Mouse (Mus musculus) layer of hippocampus, postnatal 36 days (tissue): Measurements from ENCODE around the gene Fam166a. TPM values are rescaled to one million over a fixed set of nuclear protein-coding genes. Genes with fewer than 3 reads are reported as not detected.

Source experiments
- DNase-seq, 2 experiments: peaks; one replicate each; pipeline ENCODE4 v3.0.0; 2022
- total RNA-seq, 2 experiments: library from RNA; stranded (reverse); gene quantifications; 2 replicates each; pipeline ENCODE4 v1.2.3; 2021

Fam166a gene
- total RNA-seq, 2 experiments from 2014 or later: not detected

DNA sequence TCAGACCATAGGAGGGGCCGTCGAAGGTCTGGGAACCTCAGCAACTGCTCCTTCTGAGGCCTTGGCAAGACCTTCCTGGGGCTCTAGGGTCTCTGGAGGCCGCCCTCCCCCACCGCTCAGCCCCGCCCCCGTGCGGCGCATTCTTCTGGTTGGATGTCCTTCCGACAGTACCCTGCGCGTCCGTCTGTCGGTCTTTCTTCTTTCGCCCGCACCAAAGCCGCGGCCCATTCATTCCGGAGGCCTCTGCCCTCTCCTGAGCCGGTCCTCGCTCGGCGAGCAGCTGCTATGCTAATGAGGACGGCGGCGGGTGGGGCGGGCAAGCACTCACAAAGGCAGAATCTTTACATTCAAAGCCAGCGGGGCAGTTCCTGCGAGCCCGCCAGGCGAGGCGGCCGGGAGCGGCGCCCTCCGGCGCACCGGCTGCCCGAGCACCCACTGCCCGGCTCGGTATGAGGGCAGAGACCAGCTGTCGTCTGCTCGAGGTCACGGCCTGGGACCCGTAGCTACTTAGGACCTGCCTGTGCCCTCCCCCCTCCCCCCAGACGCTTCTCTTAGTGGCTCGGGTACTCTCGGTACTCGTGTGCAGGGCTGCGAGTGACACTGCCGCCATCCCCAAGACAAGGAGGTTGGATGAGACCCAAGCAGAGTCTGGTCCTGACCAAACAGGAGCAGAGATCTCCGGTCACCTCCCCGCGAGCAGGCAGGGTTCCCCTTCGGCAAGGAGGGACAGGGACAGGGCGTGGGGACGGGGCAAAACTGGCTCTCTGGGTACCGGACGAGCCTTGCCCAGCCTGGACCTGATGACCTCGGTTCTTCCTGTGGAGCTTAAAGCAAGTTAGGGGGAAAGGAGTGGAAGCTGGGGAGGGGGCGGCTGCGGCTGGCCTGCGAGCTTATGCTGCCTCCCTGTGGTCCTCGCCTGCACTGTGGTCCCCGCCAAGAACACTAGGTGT is 32.6 kb upstream of the Fam166a start:
- DNase-seq: no peak

DNA sequence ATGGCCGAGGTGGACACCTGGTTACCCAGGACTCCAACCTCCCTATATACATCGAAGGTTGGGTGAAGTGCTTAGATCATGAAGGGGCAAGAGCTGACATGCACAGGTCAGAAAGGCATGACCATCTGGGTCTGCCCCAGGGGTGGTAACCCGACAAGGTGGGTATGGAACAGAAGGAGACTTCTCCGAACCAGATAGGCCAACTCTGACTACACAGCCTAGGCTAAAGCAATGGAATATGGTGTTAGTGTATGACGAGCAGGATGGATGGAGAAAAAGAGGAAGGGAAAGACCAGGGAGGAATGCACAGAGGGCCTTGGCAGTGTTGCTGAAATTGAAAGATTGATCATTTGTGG is 32.0 kb upstream of the Fam166a start:
- no peak for DNase-seq

DNA sequence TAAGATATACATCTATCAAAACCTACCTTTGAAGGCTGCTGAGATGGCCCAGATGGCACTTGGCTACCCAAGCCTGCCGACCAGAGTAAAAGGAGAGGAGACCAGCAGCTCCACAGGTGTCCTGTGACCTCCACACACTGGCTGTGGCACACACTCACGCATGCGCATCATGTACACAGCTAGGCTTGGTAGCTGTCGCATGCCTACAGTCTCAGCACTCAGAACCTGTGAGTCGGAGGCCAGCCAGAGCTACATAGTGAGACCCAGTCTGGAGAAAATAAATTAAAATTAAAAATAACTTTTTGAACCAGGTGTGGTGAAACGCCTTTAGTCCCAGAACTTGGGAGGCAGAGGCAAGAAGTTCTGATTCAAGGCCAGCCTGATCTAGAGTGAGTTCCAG is 30.7 kb upstream of the Fam166a start:
- no peak for DNase-seq

DNA sequence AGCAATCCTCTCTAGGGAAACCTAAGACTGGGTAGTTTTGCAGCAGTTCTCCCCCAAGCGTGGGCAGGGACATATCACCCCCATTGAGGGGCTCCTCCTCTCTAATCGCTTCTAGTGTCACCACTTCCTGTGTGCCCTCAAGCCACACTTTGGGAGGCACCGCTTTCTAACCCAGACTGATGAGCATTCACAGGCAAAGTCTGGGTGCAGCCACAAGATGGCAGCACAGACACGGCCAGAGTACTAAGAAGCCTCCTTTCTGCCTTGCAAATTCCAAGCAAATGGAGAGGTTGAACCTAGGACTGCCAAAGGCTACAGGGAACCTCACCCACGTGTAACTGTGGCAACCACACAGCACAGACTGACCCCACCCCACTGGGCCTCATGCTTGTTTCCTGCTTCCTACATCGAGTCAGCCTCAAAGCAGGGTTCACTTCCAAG is 25.2 kb upstream of the Fam166a start:
- DNase-seq: peak; percentile 78 to 81

DNA sequence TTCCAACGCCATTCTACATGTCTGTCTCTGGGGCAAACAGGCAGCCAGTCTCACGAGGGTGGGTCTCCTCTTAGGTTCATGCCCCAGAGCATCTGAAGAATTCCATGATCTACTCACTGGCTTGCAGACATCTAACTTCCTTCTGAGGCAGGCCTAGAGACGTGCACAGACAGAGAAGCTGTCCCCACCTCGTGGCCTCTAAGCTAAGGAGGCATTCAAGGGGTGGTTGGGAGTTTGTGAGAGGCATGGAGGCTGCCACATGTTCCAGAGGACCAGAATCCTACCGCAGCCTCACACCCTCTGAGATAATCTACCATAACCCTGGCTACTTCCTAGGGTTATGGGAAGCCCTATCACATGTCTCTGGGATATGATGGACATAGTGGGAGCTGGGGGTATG is 24.5 kb upstream of the Fam166a start:
- no peak for DNase-seq

DNA sequence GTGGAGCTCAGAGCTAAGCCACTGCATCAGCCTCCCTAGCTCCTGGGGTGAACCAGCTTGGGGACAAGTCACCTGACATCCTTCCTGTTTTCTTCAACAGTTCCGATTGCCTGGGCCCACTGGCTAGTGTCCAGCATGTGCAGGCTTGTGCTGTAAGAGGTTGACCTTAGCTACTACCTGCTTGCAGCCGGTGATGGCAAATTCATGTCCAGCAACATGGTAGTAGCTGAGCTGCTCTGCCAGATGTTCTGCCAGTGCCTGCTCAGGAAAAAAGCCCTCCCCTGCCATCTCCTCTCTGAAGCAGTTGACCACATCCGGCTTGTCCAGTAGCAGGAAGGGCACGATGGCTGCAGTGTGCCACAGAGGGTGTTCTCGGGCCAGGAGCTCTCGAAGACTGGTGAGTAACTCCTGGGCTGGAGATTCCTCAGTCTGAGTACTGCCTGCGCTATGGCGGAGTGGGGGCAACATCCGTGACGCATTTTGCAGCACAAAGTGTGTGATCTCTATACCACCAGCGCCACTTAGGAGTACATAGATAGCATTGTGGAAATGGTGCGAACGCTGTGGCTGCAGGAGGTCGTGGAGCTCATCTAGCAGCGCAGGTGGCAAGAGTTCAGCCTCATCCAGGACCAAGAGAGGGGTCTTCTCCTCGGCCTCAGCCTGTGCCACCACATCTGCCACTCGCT is 23.9 kb upstream of the Fam166a start:
- no peak for DNase-seq

DNA sequence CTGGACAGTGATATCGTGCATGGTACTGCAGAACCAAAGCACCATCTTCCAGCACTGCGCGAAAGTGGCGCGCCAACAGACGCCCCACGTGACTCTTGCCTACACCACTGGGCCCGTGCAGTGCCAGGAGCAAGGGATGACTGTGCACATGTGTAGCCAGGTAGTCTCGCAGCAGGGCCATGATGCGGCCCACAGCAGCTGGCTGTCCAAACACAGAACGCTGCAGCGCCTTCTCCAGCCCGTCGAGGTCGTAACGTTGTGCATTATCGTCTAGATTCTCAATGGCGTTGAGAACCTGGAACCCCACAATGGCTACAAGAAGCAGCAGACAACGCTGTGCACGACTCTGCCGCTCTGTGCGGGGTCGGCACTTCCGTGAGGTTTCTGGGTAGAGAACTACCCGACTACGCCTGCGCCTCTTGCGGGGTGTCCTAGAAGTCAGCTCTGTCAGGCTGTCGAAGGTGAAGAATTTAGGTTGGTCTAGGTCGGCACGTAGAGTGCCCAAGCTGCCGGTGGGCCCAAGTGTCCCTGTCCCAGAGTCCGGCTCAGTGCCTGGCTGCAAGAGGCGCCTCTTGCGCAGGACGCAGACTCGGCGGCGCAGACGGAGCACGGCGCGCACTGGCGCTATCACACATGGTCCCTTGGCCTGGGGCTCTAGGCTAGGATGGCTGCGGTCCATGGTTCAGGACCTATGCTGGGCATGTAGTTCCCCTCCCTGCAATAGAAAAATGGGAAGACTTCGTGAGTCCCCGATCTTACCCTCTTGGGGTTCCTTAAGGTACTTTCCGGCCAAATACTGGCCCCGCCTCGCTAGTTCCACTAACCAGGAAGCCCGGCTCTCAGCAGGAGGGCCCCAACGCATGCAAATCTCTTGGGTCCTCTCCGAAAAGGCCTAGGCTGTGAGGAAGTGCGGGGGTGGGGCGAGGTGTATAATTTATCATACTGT is 23.1 kb upstream of the Fam166a start:
- DNase-seq: no peak

DNA sequence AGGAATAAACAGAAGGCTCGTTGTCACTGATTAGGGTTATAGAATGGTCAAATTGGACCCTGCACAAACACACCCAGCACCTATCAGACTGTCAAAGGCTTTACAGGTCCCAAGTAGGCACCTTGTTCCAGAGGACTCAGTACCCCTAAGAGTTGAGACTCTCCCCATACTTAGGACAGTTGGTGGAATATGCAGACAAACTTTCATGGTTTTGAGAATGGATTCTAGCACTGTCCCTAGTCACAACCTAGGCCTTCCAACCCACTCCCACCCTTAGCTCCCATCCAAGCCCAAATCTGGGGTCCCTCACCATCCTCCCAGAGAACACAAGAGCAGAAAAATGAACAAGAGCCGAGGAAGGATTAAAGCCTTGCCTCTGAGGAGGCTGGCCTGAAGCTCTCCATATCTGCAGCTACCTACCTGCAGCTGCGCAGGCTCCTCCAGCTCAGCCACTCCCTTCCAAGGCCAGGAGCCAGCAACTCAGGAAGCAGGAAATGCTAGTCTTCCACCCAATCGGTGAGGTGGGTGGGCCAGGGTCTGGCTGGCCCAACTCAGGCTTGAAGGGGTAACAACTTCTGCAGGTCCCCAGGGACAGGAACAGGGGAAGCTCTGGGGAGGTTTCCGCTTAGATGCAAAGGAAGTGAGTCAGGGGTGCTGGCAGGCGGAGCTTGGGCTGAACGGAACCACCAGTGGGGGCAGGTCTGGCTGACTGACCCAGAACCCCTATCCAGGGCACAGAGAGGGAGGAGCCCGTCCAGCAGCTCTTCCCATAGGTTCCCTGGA is 22.2 kb upstream of the Fam166a start, which contains the start of gene Tor4a:
Tor4a (minus strand) TSS at position 715 of the 783 bp plus-strand sequence.
- no peak for DNase-seq

DNA sequence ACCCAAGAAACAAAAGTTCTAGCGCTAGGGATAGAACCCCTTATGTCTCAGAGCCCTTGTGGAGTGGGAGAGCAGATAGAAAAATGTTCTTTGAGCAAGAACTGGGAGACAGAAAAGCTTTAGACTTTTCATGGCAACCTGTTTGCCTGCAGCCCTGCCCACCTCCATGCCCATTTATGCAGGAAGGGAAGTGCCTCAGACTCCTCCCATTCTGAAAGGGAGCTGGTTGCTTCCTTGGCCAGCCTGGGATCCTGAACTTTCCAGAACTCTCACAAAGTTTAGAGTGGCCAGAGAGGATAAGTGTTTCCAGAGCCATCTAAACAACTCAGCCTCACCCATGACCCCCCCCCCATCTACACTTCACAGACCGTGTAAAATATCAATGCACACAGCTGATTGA is 21.4 kb upstream of the Fam166a start:
- no peak for DNase-seq

DNA sequence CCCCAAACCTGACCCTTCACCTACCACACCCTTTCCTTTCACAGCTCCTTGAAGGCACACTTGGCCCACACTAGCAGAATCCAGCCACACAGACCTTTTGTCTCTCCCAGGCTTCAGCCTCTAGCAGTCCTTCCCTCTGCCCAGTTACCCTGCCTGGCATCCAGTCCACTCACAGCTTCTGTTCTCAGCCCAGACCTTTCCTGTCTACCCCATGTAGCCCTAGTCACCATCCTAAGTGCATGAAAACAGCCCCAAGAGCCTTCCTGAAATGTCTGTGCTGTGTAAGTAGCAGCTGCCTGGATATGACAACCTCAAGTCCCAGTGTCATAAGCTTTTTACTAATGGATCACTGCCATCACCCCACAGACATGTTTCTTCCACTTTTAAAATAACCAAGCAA is 20.6 kb upstream of the Fam166a start:
- no peak for DNase-seq

DNA sequence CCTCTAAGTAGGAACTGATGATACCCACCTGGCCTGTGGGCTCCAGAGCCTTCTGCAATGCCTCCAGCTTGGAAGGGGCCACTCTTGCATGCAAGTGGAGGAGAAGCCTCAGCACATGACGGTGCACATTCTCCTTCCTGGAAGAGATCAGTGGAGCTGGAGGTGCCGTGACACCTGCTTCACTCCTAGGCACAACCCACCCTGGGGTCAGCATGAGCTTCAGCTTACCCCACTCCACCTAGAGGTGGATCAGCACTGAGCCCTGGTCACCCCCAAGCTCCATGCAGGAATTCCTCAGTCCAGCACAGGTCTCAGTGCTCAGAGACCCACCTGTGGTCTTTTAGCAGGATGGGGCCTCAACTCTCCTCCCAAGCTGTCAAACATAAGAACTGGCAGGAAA is 17.9 kb upstream of the Fam166a start:
- no peak for DNase-seq

DNA sequence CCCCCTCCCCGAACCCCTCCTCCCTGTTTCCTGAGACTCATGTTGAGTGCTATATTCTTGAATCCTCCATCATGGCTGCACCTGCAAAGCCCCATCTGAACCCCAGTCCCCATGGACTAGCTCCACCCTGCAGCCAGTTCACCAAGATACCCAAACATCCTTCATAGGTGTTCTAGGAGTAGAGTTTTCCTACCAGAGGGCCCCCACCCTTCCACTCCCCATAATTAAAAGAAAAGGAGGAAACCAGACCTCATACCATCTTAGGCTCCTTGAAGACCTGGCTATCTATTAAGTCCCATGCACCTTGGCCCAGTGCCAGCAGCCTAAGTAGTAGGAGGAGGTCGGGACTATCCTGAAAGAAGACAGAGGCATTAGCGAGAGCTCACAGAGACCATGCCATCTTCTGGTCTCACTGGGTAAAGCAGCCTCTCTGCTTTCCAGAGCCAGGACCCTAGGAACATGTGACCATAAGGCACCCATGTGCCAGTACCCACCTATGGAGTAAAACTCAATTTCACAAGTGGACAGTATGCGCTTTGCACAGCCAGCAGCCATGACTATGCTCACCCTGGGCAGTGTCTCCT is 14.8 kb upstream of the Fam166a start:
- DNase-seq: no peak

DNA sequence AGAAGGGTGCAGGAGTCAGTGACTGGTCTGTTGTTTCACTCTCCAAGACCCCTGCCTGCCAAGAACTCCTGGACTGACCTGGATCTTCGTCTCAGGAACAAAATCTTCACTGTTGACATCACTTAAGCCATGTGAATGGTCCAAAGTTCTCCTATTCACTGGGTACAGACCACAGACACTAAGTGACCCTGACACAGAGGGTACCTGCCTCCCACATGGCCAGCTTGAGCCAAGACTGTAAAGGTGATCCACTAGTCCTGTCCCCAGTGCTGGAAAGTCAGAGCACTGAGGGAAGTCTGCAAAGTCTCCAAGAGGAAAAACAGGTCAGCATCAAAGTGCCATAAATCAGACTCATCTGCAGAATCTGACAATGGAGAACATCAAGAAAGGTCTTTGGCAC is 11.0 kb upstream of the Fam166a start:
- DNase-seq: no peak

DNA sequence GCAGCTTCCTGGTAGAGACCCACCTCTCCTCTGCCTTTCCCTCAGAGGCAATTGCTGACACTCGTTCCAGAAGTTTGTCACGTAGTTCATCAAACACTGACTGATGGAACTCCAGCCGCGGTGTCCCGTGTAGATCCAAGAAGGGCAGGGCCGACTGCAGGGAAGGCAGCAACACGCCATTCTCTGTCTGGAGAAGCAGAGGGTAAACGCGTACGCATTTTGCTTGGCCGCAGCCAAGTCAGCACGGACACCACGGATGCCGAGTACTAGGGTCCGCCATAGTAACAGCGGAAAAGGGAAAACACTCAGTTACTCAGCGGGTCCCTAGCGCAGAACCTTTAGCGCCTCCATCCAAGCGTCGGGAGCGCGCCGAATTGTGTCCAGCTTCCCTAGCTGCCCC is 7.9 kb upstream of the Fam166a start:
- DNase-seq: no peak

DNA sequence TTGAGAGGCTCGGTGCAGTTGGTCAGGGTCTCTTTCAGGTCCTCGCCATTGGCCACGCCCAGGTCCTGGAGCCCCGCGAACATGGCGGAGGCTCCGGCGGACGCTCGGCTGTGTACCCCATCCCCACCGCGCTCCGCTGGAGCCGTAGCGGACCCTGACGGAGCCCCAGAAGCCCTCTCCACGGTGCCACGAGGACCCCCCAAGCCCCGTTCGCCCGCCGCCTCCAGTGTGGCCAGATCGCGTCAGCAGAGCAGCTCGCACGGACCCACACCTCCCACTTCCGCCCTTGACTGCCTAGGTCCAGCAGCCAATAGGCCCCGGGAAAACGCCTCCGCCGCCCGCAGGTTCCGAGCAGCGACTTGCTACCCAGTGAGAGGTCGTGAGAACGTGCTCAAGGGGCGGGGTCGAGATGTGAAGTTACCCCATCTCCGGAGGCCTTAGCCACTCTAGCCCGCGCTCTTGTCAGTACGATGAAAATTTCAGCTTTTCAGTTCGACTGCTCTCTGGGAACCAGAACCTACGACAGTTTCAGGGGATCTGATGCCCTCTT is 7.3 kb upstream of the Fam166a start, which contains the start of gene Nelfb:
Nelfb (minus strand) TSS at position 369 of the 550 bp plus-strand sequence.
- peak; percentile 85 to 86 for DNase-seq

DNA sequence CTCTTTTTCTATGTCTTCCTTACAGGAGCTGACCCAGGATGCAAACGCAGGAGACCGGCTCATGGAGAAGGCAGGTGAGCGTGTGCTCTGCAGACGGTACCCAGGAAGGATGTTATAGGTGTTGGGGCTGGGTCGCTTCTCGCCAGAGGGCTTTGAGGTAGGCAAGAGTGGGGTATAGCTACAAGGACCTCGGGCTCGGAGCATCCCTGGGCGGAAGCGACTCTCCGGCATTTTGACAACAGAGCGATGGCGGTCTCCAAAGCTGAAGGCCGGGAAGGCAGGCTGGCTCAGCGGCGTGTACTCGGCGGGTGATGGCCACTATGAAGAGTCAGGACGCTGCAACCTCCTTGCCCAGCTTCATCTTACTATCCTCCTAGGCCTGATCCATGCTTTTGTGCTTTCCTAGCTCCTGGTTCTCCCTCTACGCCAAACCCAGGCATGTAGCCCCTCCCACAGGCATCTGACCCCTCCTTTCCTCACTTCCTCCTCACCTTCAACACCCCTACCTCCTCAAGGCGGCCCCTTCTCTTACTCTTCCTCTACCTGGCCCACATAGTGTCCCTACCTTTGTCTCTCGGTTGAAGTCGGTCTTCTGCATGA is 5.2 kb upstream of the Fam166a start:
- no peak for DNase-seq

DNA sequence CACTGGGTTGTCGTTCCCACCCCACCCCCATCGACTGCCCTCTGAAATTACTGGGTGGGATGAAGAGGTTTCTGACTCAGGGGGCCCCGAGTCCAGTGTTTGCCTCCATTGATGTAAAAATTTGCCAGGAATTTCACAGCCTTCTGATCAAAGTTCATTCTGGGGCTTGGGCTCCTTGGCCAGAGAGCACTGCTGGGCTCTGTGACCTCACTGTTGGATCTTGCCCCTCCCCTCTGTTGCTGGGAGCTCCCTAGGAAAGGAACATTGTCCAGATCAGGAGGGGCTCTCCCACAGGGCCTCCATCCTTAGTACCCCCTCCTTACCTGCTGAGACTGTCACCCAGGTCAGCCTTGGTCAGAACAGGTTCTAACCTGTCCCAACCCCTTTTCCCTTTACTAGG is 4.1 kb upstream of the Fam166a start, which contains the start of gene Stpg3:
Stpg3 (minus strand) TSS at position 194 of the 400 bp plus-strand sequence.
- DNase-seq: no peak

DNA sequence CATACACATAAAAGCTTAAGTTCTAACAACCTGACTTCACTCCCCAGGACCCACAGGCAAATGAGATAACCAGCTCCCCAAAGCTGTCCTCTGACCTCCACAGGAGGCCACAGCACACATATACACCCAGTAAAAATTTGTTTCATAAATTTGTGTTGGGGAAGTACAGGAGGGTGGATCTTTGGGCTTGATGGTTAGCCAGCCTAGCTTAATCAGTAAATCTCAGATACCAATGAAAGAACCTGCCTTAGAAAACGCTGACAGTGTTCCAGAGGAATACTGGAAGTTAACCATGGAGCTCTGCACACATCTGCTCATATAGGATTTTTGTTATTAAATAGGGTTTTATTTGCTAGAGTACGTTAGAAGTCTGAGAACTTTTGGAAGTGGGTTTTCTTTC is 879 bp upstream of the Fam166a start:
- no peak for DNase-seq

DNA sequence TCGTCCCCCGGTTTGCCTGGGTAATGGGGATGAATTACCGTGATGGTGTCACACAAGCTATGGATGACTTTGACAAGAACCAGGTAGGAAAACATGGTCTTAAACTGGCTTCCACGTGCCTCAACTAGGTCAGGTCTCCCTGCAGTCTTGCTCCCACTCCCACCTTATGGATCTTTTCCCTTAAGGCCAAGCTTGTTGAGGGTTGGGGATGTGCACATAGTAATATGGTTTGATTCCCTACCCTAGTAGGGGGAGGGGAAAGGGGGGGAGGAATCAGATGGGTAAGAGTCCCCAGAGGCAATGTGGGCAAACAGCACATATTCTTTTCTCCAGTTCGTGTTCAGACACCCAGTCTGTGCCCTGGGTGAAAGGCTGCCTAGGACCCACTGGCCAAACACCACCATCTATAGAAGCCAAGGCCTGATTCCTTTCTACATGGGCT is 2.8 kb downstream of the Fam166a start:
- no peak for DNase-seq
